Mouse (Mus musculus) heart, embryonic 11.5 days (tissue): ENCODE measurements around the gene Cebpa. TPM values are rescaled to one million over a fixed set of nuclear protein-coding genes. Genes with fewer than 3 reads are reported as not detected.

ENCODE experiments used
- ATAC-seq: fragments of 200-750 bp; cut with Nextera tagmentation; replicated peaks from 2 replicates; pipeline ENCODE4 v1.8.0; 2017; ENCODE audit warnings: moderate library complexity; ENCODE audit not compliant: insufficient number of reproducible peaks, low FRiP score, low TSS enrichment
- H3K27ac ChIP-seq: fragments of 300-500 bp; sonication (generic); 2 replicates; pipeline ENCODE4 v1.5.1; 2014; ENCODE audit warnings: mild to moderate bottlenecking, low read depth, low read length
- H3K27me3 ChIP-seq: fragments of 300-500 bp; sonication (generic); 2 replicates; pipeline ENCODE4 v1.6.1; 2014; ENCODE audit warnings: mild to moderate bottlenecking, low read length, mixed read lengths; ENCODE audit not compliant: control insufficient read depth, insufficient read depth
- H3K36me3 ChIP-seq: fragments of 300-500 bp; sonication (generic); 2 replicates; pipeline ENCODE4 v1.6.1; 2014; ENCODE audit warnings: mild to moderate bottlenecking, low read length, moderate library complexity, mixed read lengths; ENCODE audit not compliant: control insufficient read depth, insufficient read depth
- H3K4me1 ChIP-seq: fragments of 300-500 bp; sonication (generic); 2 replicates; pipeline ENCODE4 v1.6.1; 2014; ENCODE audit warnings: low read length; ENCODE audit not compliant: control insufficient read depth, insufficient read depth
- H3K4me2 ChIP-seq: fragments of 300-500 bp; sonication (generic); 2 replicates; pipeline ENCODE4 v1.6.1; 2014; ENCODE audit warnings: mild to moderate bottlenecking, moderate library complexity
- H3K4me3 ChIP-seq: fragments of 300-500 bp; sonication (generic); 2 replicates; pipeline ENCODE4 v1.5.1; 2014; ENCODE audit warnings: low read depth, low read length
- H3K9ac ChIP-seq: fragments of 300-500 bp; sonication (generic); 2 replicates; pipeline ENCODE4 v1.6.1; 2014; ENCODE audit warnings: mild to moderate bottlenecking, low read depth, low read length, moderate library complexity
- H3K9me3 ChIP-seq: fragments of 300-500 bp; sonication (generic); replicated peaks from 2 replicates; pipeline ENCODE4 v1.6.1; 2016; ENCODE audit warnings: low read length; ENCODE audit not compliant: control insufficient read depth
- WGBS: fragments of 180-500 bp; shearing (Covaris S2); extraction: QIAGEN DNeasy Blood & Tissue Kit; methylation state at CpG from one replicate; pipeline ENCODE4 v1.1.7; 2014; ENCODE audit not compliant: insufficient replicate concordance; 5-methylcytosine and 5-hydroxymethylcytosine counted together
- polyA plus RNA-seq: library from polyadenylated mRNA; unstranded; fragments of >200 nt; fragmentation: Nextera tagmentation; extraction: Ambion mirVana; gene quantifications from 2 replicates; pipeline ENCODE4 v1.2.1, GENCODE M21; 2014

Cebpa gene
- polyA plus RNA-seq, 1 experiment from 2014 or later: 0.47 TPM

- Histone ChIP-seq H3K27me3 (no peaks in the 10 kb centered on the region; the same call in 1 of the 2 replicates), H3K9ac (no peak overlapping the region), H3K4me3 (no peak overlapping the region), H3K4me1 (no peaks in the 10 kb centered on the region), H3K4me2 (no peak overlapping the region), H3K36me3 (no peaks in the 10 kb centered on the region), H3K27ac (no peak overlapping the region), H3K9me3 (no peaks in the 10 kb centered on the region)
- WGBS: 66% methylated on average over 9 of the region's 9 CpGs
- ATAC-seq: no peak
Observed at GRCm38 (mm10) chr7:35094975-35095678, 24.0 kb upstream of the Cebpa start.

DNA sequence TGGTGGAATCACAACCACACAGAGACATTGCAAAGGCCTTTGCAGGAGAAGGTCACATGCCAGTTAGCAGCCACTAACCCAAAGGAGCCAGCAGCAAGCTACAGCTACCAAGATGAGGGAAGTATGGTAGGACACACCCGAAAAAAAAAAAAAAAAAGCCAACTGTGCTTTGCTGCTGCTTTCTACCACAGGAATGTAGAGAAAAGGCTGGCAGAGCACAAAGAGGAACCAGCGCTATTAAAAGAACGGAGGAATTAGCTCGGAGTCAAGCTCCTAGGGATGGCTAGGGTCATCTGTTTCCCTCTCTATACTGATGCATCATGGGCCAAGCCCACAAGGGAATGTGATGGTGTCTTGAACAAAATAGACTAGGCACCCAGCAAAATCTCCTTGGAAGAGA lies 20.3 kb upstream of the Cebpa start:
- ATAC-seq: no peak
- H3K9ac ChIP-seq: no peak overlapping the region
- no peaks in the 10 kb centered on the region; the same call in 1 of the 2 replicates for H3K27me3 ChIP-seq
- H3K4me3 ChIP-seq: no peak overlapping the region
- WGBS: 57% methylated on average over 4 of the region's 4 CpGs
- no peak overlapping the region for H3K27ac ChIP-seq
- H3K4me2 ChIP-seq: no peak overlapping the region
- H3K9me3 ChIP-seq: no peaks in the 10 kb centered on the region
- H3K4me1 ChIP-seq: no peaks in the 10 kb centered on the region
- no peaks in the 10 kb centered on the region for H3K36me3 ChIP-seq

DNA sequence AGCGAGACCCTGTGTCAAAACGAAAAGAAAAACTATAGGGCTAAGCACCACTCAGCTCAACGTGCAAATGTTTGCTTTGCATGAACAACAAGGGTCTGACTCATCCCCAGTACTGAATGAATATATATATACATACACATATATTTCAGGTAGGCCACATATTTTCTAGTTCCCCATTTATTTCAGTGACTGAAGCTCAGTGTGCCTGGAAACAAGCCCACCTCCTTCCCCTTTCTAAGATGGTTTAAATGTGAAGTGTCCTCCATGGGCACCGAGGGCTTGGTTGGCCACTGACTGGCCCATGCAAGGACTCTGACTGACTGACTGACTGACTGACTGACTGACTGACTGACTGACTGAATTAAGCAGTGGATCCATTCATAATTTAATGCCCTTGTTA lies 19.6 kb upstream of the Cebpa start:
- Histone ChIP-seq H3K9ac (no peak overlapping the region), H3K27ac (no peak overlapping the region), H3K4me3 (no peak overlapping the region), H3K4me1 (no peaks in the 10 kb centered on the region), H3K27me3 (no peaks in the 10 kb centered on the region; the same call in 1 of the 2 replicates), H3K4me2 (no peak overlapping the region), H3K36me3 (no peaks in the 10 kb centered on the region), H3K9me3 (no peaks in the 10 kb centered on the region)
- 82% methylated on average over 4 of the region's 4 CpGs for WGBS
- no peak for ATAC-seq

DNA sequence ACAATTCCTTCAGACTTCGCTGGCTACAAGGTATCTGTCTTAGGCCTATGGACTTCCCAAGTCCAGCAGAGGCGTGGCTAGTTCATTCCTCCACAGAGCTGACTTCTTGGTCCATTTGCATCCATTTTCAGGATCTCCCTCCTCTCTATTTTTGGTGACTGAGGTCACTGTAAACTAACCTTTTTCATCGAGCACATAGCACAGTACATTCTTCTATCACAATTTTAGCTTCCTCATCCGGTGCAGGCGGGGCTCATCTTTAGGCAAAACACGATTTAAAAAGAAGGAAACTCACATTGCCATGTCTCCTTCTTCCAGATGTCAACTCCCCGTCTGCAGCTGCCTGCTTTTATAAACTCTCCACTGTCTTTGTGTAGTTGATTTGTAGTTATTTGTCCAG lies 12.5 kb upstream of the Cebpa start:
- Histone ChIP-seq H3K9me3 (no peaks in the 10 kb centered on the region), H3K27me3 (no peaks in the 10 kb centered on the region), H3K27ac (no peak overlapping the region), H3K4me1 (peaks cover 5% of the 10 kb centered on the region; the same call in 1 of the 2 replicates), H3K4me3 (no peak overlapping the region), H3K36me3 (no peaks in the 10 kb centered on the region), H3K4me2 (no peak overlapping the region), H3K9ac (no peak overlapping the region)
- 68% methylated on average over 7 of the region's 7 CpGs for WGBS
- ATAC-seq: no peak

- Histone ChIP-seq H3K9me3 (no peaks in the 10 kb centered on the region), H3K36me3 (no peaks in the 10 kb centered on the region), H3K27ac (no peak overlapping the region), H3K27me3 (no peaks in the 10 kb centered on the region), H3K4me1 (peaks cover 5% of the 10 kb centered on the region; the same call in 1 of the 2 replicates), H3K9ac (no peak overlapping the region), H3K4me3 (no peak overlapping the region), H3K4me2 (no peak overlapping the region)
- no peak for ATAC-seq
- 14% methylated on average over 3 of the region's 3 CpGs for WGBS
Observed at GRCm38 (mm10) chr7:35107630-35108029, 11.5 kb upstream of the Cebpa start.

- ATAC-seq: no peak
- Histone ChIP-seq H3K4me1 (peaks cover 5% of the 10 kb centered on the region; the same call in 1 of the 2 replicates), H3K27ac (no peak overlapping the region), H3K4me3 (no peak overlapping the region), H3K9ac (no peak overlapping the region), H3K4me2 (no peak overlapping the region), H3K27me3 (no peaks in the 10 kb centered on the region), H3K9me3 (no peaks in the 10 kb centered on the region), H3K36me3 (no peaks in the 10 kb centered on the region)
- WGBS: 13% methylated on average over 2 of the region's 2 CpGs
Observed at GRCm38 (mm10) chr7:35108046-35108445, 11.0 kb upstream of the Cebpa start.

GRCm38 (mm10) chr7:35108663-35109062 lies 10.4 kb upstream of the Cebpa start:
- H3K27me3 ChIP-seq: no peaks in the 10 kb centered on the region
- no peak overlapping the region for H3K4me2 ChIP-seq
- no peak for ATAC-seq
- WGBS: 62% methylated on average over 6 of the region's 6 CpGs
- H3K36me3 ChIP-seq: no peaks in the 10 kb centered on the region
- no peak overlapping the region for H3K9ac ChIP-seq
- H3K27ac ChIP-seq: no peak overlapping the region
- no peak overlapping the region for H3K4me3 ChIP-seq
- H3K4me1 ChIP-seq: peaks cover 5% of the 10 kb centered on the region; the same call in 1 of the 2 replicates
- H3K9me3 ChIP-seq: no peaks in the 10 kb centered on the region

DNA sequence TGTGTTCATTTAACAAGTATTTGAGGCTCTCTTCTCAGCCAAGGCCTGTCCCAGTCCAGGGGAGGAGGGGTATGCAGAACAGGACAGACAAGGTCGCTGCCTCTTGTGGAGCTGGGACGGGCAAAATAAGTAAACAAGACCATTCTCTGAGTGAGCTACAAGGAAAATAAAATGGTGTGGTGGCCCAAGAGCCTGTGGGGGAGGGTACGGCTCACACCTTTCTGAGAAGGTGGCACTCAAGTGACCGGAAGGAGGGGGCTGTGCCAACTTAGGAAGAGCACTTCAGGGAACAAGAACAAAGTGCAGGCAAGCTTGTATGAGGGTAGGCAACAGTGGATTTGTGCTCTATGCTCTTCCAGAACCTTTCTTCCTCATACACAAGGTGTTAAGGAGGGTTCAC lies 6.0 kb upstream of the Cebpa start:
- no peaks in the 10 kb centered on the region for H3K36me3 ChIP-seq
- H3K4me3 ChIP-seq: no peak overlapping the region
- H3K4me2 ChIP-seq: no peak overlapping the region
- no peaks in the 10 kb centered on the region for H3K9me3 ChIP-seq
- H3K4me1 ChIP-seq: peaks cover 8% of the 10 kb centered on the region; the same call in 1 of the 2 replicates
- H3K27me3 ChIP-seq: peaks cover 17% of the 10 kb centered on the region
- H3K27ac ChIP-seq: no peak overlapping the region
- no peak for ATAC-seq
- H3K9ac ChIP-seq: no peak overlapping the region
- WGBS: 38% methylated on average over 4 of the region's 4 CpGs

GRCm38 (mm10) chr7:35113721-35114120 lies 5.4 kb upstream of the Cebpa start:
- no peak overlapping the region for H3K9ac ChIP-seq
- H3K27me3 ChIP-seq: peaks cover 17% of the 10 kb centered on the region
- H3K4me1 ChIP-seq: peaks cover 8% of the 10 kb centered on the region; the same call in 1 of the 2 replicates
- no peaks in the 10 kb centered on the region for H3K9me3 ChIP-seq
- no peak overlapping the region for H3K4me3 ChIP-seq
- no peak overlapping the region for H3K4me2 ChIP-seq
- ATAC-seq: no peak
- no peaks in the 10 kb centered on the region for H3K36me3 ChIP-seq
- no peak overlapping the region for H3K27ac ChIP-seq
- WGBS: 67% methylated on average over 5 of the region's 5 CpGs
